Mouse (Mus musculus) CH12.LX (cell line): ENCODE data around the gene Rilpl1. TPM values are rescaled to one million over a fixed set of nuclear protein-coding genes. Genes with fewer than 3 reads are reported as not detected.

ENCODE experiments used
- DNase-seq: peaks from one replicate; pipeline ENCODE4 v3.0.0-alpha.2; 2013; ENCODE audit errors: extremely low read depth
- H3K27ac ChIP-seq: 2 replicates; pipeline ENCODE4 v1.5.1; 2012; ENCODE audit warnings: low read depth, mild to moderate bottlenecking, control low read depth, moderate library complexity; ENCODE audit not compliant: insufficient read depth
- H3K27me3 ChIP-seq: replicated peaks from 2 replicates; pipeline ENCODE3; 2012; ENCODE audit warnings: inconsistent platforms
- H3K36me3 ChIP-seq, 2 experiments: replicated peaks in 1 of 2; 2 replicates each; pipeline versions ENCODE3 to v1.6.1; 2012; ENCODE audit warnings: inconsistent platforms in 1 of 2, low read length in 1 of 2, mild to moderate bottlenecking in 1 of 2, mixed read lengths in 1 of 2, moderate library complexity in 1 of 2; ENCODE audit not compliant: control insufficient read depth in 1 of 2, insufficient read depth in 1 of 2
- H3K4me1 ChIP-seq, 2 experiments: 2 replicates each; pipeline ENCODE4 v1.6.1; 2012; ENCODE audit warnings: inconsistent platforms in 1 of 2, moderate library complexity in 1 of 2; ENCODE audit not compliant: insufficient read depth in 2 of 2, control insufficient read depth in 1 of 2
- H3K4me2 ChIP-seq: 2 replicates; pipeline ENCODE4 v1.6.1; 2012; ENCODE audit warnings: low read depth, mild to moderate bottlenecking, control low read depth; ENCODE audit not compliant: poor library complexity, insufficient read depth, severe bottlenecking
- H3K4me3 ChIP-seq, 3 experiments: fragments of 150-350 bp in 1 of 3; sonication (generic) in 1 of 3; replicated peaks in 1 of 3; 2 replicates each; pipeline versions ENCODE3 to v1.5.1; 2011 to 2012; ENCODE audit warnings: low read depth in 2 of 3, low read length in 2 of 3, mild to moderate bottlenecking in 2 of 3, moderate library complexity in 2 of 3, control low read depth in 1 of 3, improper control_type of control experiment in 1 of 3, inconsistent platforms in 1 of 3, mixed read lengths in 1 of 3; ENCODE audit not compliant: poor library complexity in 1 of 3
- H3K79me2 ChIP-seq: replicated peaks from 2 replicates; pipeline ENCODE4 v1.6.1; 2012; ENCODE audit warnings: mild to moderate bottlenecking, moderate library complexity; ENCODE audit not compliant: control insufficient read depth, poor library complexity, insufficient read depth, severe bottlenecking; ENCODE audit errors: extremely low read depth
- H3K9ac ChIP-seq: 2 replicates; pipeline ENCODE4 v1.6.1; 2012; ENCODE audit warnings: low read depth, mild to moderate bottlenecking, control low read depth, moderate library complexity; ENCODE audit not compliant: insufficient read depth
- H3K9me3 ChIP-seq: replicated peaks from 2 replicates; pipeline ENCODE3; 2012; ENCODE audit warnings: low read length, inconsistent platforms, mixed read lengths
- CHD2 ChIP-seq: IDR thresholded peaks from 2 replicates; pipeline ENCODE4 v1.6.1; 2011; ENCODE audit warnings: low read length, improper control_type of control experiment
- ELF1 ChIP-seq: IDR thresholded peaks from 2 replicates; pipeline ENCODE4 v1.6.1; 2014; ENCODE audit warnings: low read depth, mild to moderate bottlenecking, inconsistent platforms, low read length, improper control_type of control experiment
- EP300 ChIP-seq: IDR thresholded peaks from 2 replicates; pipeline ENCODE4 v1.6.1; 2011; ENCODE audit warnings: low read length, improper control_type of control experiment
- ETS1 ChIP-seq: conservative IDR thresholded peaks from 2 replicates; pipeline ENCODE4 v1.6.1; 2012; ENCODE audit warnings: low read depth, mild to moderate bottlenecking, inconsistent platforms, low read length, improper control_type of control experiment, moderate library complexity
- HCFC1 ChIP-seq: IDR thresholded peaks from 2 replicates; pipeline ENCODE4 v1.6.1; 2012; ENCODE audit warnings: low read depth, mild to moderate bottlenecking, inconsistent platforms, low read length, improper control_type of control experiment
- JUND ChIP-seq: conservative IDR thresholded peaks from 2 replicates; pipeline ENCODE4 v1.6.1; 2011; ENCODE audit warnings: low read depth, low read length, improper control_type of control experiment
- KAT2A ChIP-seq: IDR thresholded peaks from 2 replicates; pipeline ENCODE4 v1.6.1; 2012; ENCODE audit warnings: low read length, improper control_type of control experiment, inconsistent platforms; ENCODE audit not compliant: insufficient replicate concordance
- MAFK ChIP-seq: IDR thresholded peaks from 2 replicates; pipeline ENCODE4 v1.6.1; 2011; ENCODE audit warnings: low read length, improper control_type of control experiment; ENCODE audit not compliant: insufficient replicate concordance
- MAX ChIP-seq: IDR thresholded peaks from 2 replicates; pipeline ENCODE4 v1.6.1; 2011; ENCODE audit warnings: low read length, improper control_type of control experiment
- MAZ ChIP-seq: IDR thresholded peaks from 2 replicates; pipeline ENCODE4 v1.6.1; 2012; ENCODE audit warnings: low read depth, mild to moderate bottlenecking, inconsistent platforms, low read length, improper control_type of control experiment, moderate library complexity
- MXI1 ChIP-seq: IDR thresholded peaks from 2 replicates; pipeline ENCODE4 v1.6.1; 2011; ENCODE audit warnings: mild to moderate bottlenecking, low read depth, low read length, improper control_type of control experiment
- MYC ChIP-seq: IDR thresholded peaks from 2 replicates; pipeline ENCODE4 v1.6.1; 2011; ENCODE audit warnings: low read depth, mild to moderate bottlenecking, improper control_type of control experiment, low read length
- NELFE ChIP-seq: IDR thresholded peaks from 2 replicates; pipeline ENCODE4 v1.6.1; 2011; ENCODE audit warnings: low read depth, low read length, improper control_type of control experiment
- NRF1 ChIP-seq: IDR thresholded peaks from 2 replicates; pipeline ENCODE4 v1.6.1; 2014; ENCODE audit warnings: low read depth, mild to moderate bottlenecking, inconsistent platforms, low read length, improper control_type of control experiment, moderate library complexity
- PAX5 ChIP-seq: IDR thresholded peaks from 2 replicates; pipeline ENCODE4 v1.6.1; 2012; ENCODE audit warnings: low read length, inconsistent platforms, mixed read lengths
- POLR2A ChIP-seq: IDR thresholded peaks from 2 replicates; pipeline ENCODE4 v1.6.1; 2011; ENCODE audit warnings: low read depth, mild to moderate bottlenecking, improper control_type of control experiment, low read length
- POLR2AphosphoS2 ChIP-seq: IDR thresholded peaks from 2 replicates; pipeline ENCODE4 v1.6.1; 2011; ENCODE audit warnings: low read depth, low read length, improper control_type of control experiment
- RCOR1 ChIP-seq: conservative IDR thresholded peaks from 2 replicates; pipeline ENCODE4 v1.6.1; 2012; ENCODE audit warnings: low read depth, mild to moderate bottlenecking, inconsistent platforms, low read length, improper control_type of control experiment
- SIN3A ChIP-seq: IDR thresholded peaks from 2 replicates; pipeline ENCODE4 v1.6.1; 2012; ENCODE audit warnings: low read length, improper control_type of control experiment, inconsistent platforms
- TBP ChIP-seq: conservative IDR thresholded peaks from 2 replicates; pipeline ENCODE4 v1.6.1; 2011; ENCODE audit warnings: low read depth, low read length, improper control_type of control experiment
- TCF12 ChIP-seq: IDR thresholded peaks from 2 replicates; pipeline ENCODE4 v1.6.1; 2014; ENCODE audit warnings: low read depth, mild to moderate bottlenecking, inconsistent platforms, low read length, improper control_type of control experiment
- UBTF ChIP-seq: IDR thresholded peaks from 2 replicates; pipeline ENCODE4 v1.6.1; 2012; ENCODE audit warnings: low read depth, mild to moderate bottlenecking, inconsistent platforms, low read length, improper control_type of control experiment, moderate library complexity
- USF2 ChIP-seq: conservative IDR thresholded peaks from 2 replicates; pipeline ENCODE4 v1.6.1; 2011; ENCODE audit warnings: low read depth, low read length, improper control_type of control experiment
- ZC3H11A ChIP-seq: IDR thresholded peaks from 2 replicates; pipeline ENCODE4 v1.6.1; 2012; ENCODE audit warnings: low read depth, mild to moderate bottlenecking, inconsistent platforms, low read length, improper control_type of control experiment
- ZKSCAN1 ChIP-seq: IDR thresholded peaks from 2 replicates; pipeline ENCODE4 v1.6.1; 2012; ENCODE audit warnings: low read depth, inconsistent platforms, low read length, improper control_type of control experiment, borderline replicate concordance
- ZMIZ1 ChIP-seq: IDR thresholded peaks from 2 replicates; pipeline ENCODE4 v1.6.1; 2012; ENCODE audit warnings: low read depth, mild to moderate bottlenecking, inconsistent platforms, low read length, improper control_type of control experiment
- ZNF384 ChIP-seq: IDR thresholded peaks from 2 replicates; pipeline ENCODE4 v1.6.1; 2012; ENCODE audit warnings: low read depth, low read length, improper control_type of control experiment, inconsistent platforms
- dilution Hi-C: fragments of 300-500 bp; cut with MboI; formaldehyde crosslinking; loops from 2 replicates; pipeline ENCODE4 v1.14.3; 2020; ENCODE audit warnings: low sequenced_read_pairs; ENCODE audit not compliant: extremely low pct_unique_long_range_greater_than_20kb, extremely low pct_ligation_motif_present
- in situ Hi-C: fragments of 300-500 bp; cut with MboI; formaldehyde crosslinking; loops from 3 replicates; pipeline ENCODE4 v1.14.3; 2019; ENCODE audit warnings: low sequenced_read_pairs, low pct_ligation_motif_present, low pct_unique_long_range_greater_than_20kb, mixed read lengths
- polyA plus RNA-seq: library from polyadenylated mRNA; unstranded; fragments of >175 nt; gene quantifications from 2 replicates; pipeline ENCODE4 v1.2.1, GENCODE M21; 2012; ENCODE audit warnings: low read depth; ENCODE audit not compliant: insufficient read length
- total RNA-seq, 2 experiments: library from RNA; depleted of rRNA; stranded (reverse); fragments of 300-350 nt in 1 of 2; fragments of >200 nt in 1 of 2; gene quantifications; 2 replicates each; pipeline ENCODE4 v1.2.3; 2012 to 2014

The Rilpl1 gene
- total and polyA plus RNA-seq, 3 experiments = 3.1 to 5.7 (median 5.4) TPM

DNA sequence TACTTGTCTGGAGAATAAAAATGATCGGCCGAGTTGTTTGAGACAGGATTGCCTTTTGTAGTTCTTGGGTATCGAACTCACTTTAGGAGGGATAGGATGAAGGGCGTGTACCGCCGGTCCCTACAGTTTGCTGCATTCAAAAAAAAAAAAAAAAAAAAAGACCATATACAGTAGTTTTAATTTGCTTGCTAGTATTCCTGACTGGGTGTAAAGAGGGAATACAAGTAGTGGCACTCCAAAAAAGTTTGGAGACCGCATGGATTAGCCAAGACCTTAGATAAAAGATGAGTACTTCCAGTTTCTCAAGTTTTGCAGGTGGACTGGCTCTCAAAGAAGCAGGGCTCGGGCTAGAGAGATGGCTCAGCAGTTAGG, 10.4 kb upstream of the Rilpl1 start:
- H3K4me2 ChIP-seq = peak overlapping the region; percentile 99
- H3K4me1 ChIP-seq = peaks cover 2 to 63% of the 10 kb centered on the region in 2 experiments; a peak in 3 of 4 replicates
- TF ChIP-seq SIN3A (0 out of 2 replicates have a peak, but pooled peaks have one; percentile 3), RCOR1 (no peak), ZNF384 (0 out of 2 replicates have a peak, but pooled peaks have one; percentile 14), EP300 (no peak)
- DNase-seq = no peak
- H3K27me3 ChIP-seq = no peaks in the 10 kb centered on the region
- peak overlapping the region; percentile 87 to 94 (median 94) for H3K4me3 ChIP-seq
- H3K9me3 ChIP-seq = no peaks in the 10 kb centered on the region
- peaks cover 28 to 42% of the 10 kb centered on the region in 2 experiments for H3K36me3 ChIP-seq
- peaks cover 58% of the 10 kb centered on the region for H3K79me2 ChIP-seq
- peak overlapping the region; percentile 91 for H3K9ac ChIP-seq
- H3K27ac ChIP-seq = no peak overlapping the region
- in situ Hi-C loops (no loop called here), dilution Hi-C loops (no loop called here)

DNA sequence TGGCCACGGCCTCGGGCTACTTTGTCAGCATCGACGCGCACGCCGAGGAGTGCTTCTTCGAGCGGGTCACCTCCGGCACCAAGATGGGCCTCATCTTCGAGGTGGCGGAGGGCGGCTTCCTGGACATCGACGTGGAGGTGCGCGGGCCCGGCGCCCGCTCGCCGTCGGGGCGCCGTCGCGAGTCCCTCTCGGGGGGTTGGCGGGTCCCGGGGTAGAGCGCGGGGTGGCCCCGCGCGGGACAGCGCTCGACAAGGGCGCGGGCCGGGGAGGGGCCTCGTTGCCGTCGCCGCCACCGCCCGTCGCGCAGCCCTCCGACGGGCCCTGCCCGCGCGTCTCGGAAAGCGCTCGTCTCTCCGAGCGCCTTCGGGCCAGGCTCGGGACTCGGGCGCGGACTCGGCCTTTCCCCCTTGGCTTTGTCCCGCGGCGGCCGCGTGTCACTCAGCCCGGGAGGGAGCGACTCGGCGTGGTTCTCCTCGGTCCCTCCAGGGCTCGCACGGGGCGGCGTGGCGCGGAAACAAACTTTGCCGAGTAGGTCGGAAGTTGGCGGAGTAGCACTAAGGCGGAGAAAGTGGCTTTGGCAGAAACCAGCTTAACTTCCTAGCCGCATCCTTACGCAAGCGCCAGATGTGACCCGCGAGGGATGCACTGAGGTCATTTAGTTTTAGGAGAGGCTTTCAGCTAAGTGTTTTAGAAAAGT, 9.9 kb upstream of the Rilpl1 start:
- peak; percentile 39 for DNase-seq
- no peaks in the 10 kb centered on the region for H3K27me3 ChIP-seq
- peaks cover 2 to 58% of the 10 kb centered on the region in 2 experiments; a peak in 3 of 4 replicates for H3K4me1 ChIP-seq
- dilution Hi-C loops = no loop called here
- peak overlapping the region; percentile 91 for H3K9ac ChIP-seq
- H3K79me2 ChIP-seq = peaks cover 52% of the 10 kb centered on the region
- TF ChIP-seq MAFK (no peak), HCFC1 (peak; percentile 32; the same call in 1 of the 2 replicates), USF2 (no peak), ETS1 (no peak), MAX (no peak), PAX5 (no peak), ZC3H11A (no peak), POLR2A (peak; percentile 11; the same call in 1 of the 2 replicates), CHD2 (no peak), TCF12 (no peak), UBTF (peak; percentile 82; the same call in 1 of the 2 replicates), MYC (no peak), NRF1 (peak; percentile 34; the same call in 1 of the 2 replicates), POLR2AphosphoS2 (no peak), MAZ (no peak), RCOR1 (no peak), NELFE (no peak), ZKSCAN1 (no peak), JUND (no peak), TBP (no peak), ZMIZ1 (no peak), SIN3A (peak; percentile 57), ELF1 (no peak), MXI1 (no peak), KAT2A (no peak)
- no peaks in the 10 kb centered on the region for H3K9me3 ChIP-seq
- 0 out of 2 replicates have a peak overlapping the region, but pooled peaks have one; percentile 12 for H3K4me2 ChIP-seq
- H3K36me3 ChIP-seq = peaks cover 23 to 36% of the 10 kb centered on the region in 2 experiments
- H3K27ac ChIP-seq = peak overlapping the region; percentile 26
- in situ Hi-C loops = no loop called here
- H3K4me3 ChIP-seq = peak overlapping the region; percentile 87 to 94 (median 94)
